Mouse (Mus musculus): Measurements from ENCODE around the gene Trmt11.
"Not testable (repeated sequence)": the region's sequence is repeated elsewhere in the genome, so short reads cannot be mapped to it uniquely, and the experiment has no call there.

Gene Trmt11

DNA sequence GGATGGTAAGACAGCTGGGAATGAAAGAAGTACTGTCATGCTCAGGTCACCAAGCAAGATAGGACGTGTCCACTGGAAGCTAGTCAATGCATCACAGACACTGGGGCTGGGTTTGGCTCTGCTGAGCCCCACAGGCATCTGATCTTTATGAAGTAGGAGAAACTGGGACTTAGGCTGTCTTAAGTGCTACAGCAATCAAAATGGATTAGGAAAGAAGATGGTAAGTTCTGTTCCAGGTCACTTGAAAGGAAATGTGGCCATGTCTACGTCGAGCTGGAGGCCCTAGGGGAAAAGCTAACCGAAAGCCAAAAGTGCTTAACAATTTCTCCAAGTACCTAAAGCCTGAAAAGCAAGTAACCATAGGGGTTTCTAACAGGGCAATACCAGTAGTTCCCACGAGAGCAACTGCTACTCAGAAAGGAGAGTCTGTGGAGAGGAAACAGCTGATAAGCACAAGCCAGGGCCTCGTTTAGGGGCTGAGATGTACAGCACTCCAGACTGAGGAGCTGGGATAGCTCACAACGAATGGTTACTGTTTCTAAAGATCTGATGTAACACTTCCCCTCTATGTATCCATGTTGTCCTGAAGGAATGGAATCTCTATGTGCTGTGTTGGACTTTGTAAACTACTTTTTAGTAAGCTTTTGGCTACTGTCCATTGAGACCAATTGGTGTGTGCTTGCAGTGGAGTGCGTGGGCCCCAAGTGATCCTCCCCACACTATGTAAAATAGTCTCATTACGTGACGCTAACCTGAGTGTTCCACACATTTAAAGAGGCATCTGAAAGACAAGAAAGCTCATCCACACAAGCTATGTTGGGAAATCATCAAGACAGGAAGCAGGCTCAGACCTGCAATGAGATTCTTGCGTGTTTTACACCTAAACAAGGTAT is 44.6 kb downstream of the Trmt11 start:
- DNase-seq = no peak

DNA sequence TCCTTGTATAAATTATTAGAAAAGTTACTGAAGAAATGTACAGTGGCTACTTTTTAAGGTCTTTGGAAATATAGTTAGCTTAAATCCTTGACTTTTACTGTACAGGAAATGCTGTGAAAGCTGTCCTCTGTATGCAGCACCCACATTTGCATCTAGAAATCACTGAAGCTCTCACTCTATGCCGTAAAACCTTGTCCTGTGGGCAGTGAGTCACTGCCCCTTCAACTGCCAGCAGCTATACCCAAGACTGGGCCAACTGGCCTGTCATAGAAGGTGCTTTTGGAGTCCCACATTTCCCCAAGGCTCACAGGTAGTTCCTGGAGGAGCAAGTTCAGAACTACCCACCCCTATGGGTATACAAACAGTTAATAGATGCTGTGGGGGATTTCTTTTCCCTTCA is 48.2 kb downstream of the Trmt11 start:
- DNase-seq = no peak

DNA sequence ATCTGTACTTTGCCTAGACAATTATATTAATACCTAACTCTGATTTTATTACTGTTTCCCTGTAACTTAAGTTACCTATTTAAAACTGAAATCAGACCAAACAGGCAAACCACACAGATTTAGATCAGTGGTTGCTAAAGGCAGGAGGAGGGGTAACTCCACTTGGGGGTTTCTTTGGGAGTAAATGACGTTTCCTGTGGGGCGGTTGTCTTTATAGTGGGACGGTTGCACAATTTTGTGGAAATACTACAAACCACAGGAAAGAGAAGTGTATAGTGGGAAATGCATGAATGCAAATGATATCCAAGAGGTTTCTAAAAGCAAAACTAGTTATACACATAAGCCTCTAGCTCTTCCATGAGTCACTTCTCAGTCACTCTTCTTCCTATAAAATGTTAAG is 50.6 kb downstream of the Trmt11 start:
- no peak for DNase-seq

DNA sequence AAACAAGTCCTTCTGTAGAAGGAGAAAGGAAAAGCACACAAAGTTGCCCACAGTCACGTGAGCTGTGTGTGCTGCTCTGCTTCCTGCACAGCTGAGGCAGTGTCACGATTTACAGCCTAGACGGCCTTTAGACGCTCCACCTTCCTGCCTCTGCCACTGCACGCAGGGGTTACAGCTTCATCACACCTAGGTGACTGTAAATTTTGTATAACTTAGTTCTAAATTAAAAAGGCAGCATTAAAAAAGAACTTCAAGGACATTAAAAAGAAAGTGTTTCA is 62.1 kb downstream of the Trmt11 start:
- peak in 1 of 2 experiments; percentile 7 for DNase-seq

DNA sequence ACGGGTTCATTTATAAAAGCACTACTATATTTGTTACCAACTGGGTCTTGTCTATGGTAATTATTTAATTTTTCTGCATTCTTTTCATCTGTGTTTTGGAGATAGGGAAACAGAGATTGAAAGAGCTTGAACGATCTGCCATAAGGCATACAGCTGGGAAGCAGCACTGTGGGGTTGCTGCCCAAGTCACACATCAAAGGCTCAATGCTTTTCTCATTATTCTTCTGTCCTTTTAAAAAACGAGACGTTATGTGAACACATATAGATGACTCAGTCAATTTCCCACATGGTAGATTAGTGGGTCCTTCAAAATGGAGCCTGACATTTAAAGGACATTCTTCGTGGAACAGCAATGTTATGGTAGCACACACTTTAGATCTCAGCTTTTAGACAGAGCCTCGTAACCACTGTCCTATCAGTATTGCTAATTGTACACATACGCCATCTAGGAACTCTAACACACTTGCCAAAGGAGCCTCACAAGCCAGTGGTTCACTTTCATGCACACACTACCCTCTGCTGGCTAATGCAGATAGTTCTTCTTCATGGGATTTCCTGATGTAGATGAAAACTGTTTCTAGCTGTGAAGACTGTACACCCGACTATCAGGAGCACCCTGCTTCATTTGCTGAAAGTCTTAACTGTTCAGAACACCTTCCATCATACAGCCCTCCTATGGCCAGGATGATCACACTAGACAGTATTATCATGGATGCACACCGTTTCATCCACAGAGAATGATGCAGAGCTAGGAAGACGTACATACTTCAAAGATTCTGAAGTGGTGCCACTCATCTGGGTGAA is 62.6 kb downstream of the Trmt11 start:
- DNase-seq = peak in 1 of 2 experiments; percentile 8

DNA sequence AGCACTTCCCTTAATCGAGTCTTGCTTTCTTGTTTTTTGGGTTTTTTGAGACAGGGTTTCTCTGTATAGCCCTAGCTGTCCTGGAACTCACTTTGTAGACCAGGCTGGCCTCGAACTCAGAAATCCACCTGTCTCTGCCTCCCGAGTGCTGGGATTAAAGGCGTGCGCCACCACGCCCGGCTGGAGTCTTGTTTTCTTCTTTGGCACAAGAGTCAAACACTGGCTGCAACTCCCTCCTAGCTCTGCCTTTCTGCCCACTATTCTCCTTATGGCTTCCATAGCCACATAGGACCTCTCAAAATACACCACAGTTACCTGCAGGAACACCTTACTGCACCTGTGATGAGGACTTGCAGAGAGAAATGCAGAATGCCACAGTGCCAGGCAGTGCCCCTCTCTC is 64.6 kb downstream of the Trmt11 start:
- not testable (repeated sequence) for DNase-seq

DNA sequence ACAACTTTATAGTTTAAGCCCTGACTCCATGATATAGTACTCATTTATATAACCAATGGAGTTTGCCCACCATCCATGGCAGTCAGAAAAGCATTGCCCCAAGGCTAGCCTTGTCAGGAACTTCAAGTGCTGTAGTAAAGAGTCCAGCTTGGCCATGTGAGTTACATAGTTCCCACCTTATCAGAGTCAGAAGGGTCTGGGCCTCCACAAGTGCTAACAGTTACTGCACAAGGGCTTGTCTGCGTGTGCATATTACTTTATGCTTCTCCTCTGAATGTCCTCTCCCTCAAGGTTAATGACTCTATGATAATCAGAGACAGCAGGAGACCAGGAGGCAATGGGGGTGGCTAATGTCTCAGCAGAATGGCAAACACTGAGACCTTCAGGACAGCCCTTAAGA is 73.4 kb downstream of the Trmt11 start:
- no peak for DNase-seq

DNA sequence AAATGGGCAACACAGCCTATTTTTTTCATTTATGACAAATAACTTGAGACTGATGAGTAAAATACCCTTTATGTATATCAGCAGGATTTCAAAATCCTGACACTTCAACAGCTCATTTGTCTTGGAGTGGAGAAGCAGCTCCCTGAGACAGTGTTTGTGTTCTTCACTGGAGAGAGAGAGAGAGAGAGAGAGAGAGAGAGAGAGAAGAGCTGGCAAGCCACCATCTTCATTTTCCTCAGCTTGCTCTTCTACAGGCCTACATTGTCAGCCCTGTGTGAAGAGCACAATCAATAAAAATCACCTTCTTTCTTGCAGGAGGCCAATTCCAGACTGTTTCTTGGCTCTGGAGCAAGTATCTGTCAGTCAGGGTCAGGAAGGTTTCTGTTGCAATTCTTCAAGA is 78.8 kb downstream of the Trmt11 start:
- no peak for DNase-seq

DNA sequence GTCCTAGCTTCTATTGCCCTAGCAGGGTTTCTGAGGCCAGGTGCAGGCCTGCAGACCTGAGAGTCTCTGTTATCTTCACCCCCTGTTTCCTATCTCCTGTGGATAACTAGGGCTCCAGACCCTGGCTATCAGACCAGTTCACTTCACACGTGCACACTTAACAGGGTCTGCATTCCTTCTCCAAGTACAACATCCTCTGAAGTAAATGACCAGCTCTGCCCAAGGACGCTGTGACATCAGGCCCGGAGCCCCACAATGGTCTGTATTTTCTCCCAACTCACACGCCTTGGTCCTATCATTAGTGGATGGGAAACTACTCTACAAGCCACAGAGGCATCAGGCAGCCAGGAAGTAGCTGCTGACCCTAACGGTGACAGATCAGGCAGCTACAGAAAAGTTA is 81.4 kb downstream of the Trmt11 start:
- no peak for DNase-seq

DNA sequence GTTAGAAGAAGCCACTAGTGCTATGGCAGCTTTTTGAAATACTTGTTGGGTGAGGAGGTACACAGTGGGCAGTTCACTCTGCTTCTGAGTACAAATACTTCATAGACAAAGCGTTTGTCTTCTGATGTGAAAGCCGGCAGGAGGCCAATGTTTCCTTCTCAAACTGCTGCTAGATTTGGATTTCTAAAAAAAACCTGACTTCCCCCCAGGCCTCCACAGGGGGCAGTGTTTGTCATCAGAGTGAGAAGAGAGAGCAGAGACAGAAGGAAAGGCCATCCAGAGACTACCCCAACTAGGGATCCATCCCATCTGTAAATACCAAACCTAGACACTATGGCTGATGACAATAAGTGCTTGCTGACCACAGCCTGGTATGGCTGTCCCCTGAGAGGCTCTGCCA is 83.3 kb downstream of the Trmt11 start:
- DNase-seq = no peak

DNA sequence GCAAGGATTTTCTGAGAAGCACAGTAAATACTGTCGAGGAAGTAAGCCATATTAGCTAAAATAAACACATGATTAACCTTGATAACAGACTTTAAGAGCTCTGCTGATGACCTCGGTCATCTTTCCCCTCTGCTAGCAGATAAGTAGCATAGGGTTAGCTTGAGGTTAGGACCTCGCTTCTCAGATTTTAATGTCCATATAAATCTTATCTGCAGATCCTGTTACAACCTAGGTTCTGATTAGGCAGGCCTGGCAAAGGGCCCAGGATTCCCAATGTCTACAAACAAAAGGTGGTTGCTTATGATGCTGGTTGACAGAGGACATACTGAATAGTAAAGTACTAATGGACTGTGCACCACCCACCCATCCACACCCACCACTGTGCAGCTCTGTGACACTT is 83.8 kb downstream of the Trmt11 start:
- DNase-seq = peak; percentile 3 to 17

DNA sequence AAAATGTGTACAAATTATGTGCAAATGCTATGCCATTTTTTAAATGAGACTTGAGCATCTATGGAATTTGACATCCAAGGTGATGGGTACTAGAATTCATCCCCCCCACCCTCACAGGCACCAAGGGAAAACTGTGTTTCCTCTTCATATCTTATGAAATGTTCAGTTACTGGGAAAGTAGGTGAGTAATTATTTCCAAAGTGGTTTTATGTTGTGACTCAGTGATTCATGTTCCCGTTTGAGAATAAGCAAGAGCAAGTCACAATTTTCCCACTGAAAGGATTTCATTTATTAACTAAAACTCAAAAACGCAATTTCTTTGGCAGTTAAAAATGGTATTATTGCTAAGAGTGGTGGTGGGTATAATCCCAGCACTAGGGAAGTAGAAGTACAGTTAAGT is 95.8 kb downstream of the Trmt11 start:
- DNase-seq = no peak

DNA sequence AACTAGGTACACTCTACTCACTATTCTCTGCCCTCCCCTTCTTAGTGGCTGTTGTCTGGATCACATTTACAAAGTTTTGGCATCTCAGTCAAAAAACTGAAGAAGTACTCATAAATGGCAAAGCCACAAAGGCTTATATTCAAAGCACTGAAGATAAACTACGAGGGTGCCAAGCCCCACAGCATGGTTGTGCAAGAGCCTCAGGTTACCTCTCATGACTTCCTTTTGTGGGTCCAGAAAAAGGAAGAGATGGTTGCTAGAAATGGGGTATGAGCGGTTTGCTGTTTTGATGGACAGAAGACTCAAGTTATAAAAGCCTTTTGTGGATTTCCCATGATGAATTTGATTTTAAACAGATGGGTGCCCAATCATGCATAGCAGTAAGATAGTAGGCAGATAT is 97.4 kb downstream of the Trmt11 start:
- DNase-seq = no peak

DNA sequence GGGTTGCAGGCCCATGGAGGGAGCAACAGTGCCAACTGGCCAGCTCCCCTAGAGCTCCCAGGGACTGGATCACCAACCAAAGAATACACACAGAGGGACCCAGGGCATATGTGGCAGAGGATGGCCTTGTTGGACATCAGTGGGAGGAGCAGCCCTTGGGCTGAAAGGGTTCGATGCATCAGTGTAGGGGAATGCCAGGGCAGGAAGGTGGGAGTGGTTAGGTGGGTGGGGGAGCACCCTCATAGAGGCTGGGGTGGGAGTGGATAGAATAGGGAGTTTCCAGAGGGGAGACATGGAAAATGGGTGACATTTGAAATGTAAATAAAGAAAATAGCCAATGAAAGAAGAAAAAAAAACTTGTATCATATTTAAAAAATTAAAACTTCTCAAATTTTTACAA is 97.8 kb downstream of the Trmt11 start:
- DNase-seq = no peak

DNA sequence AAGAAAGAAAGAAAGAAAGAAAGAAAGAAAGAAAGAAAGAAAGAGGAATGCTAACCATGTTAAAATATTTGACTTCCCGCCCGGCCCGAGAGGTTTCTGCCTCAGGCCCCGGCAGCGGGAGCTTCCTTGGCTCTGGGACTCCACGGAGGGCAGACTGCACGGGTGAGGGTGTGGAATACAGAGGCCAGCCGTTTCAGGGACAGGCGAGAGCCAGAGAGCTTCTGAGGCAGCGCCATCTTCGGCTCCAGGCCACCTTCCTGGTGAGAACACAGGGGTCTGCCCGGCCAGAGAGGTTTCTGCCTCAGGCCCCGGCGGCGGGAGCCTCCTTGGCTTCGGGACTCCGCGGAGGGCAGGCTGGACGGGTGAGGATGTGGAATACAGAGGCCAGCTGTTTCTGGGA is 102.3 kb downstream of the Trmt11 start:
- not testable (repeated sequence) for DNase-seq
